Mouse (Mus musculus) embryonic facial prominence, embryonic 14.5 days (tissue): ENCODE results near the gene Stfa2. TPM values are rescaled to one million over a fixed set of nuclear protein-coding genes. Genes with fewer than 3 reads are reported as not detected.
"Not testable (repeated sequence)": the region's sequence is repeated elsewhere in the genome, so short reads cannot be mapped to it uniquely, and the experiment has no call there.

ENCODE experiments used
- ATAC-seq: fragments of 200-750 bp; cut with Nextera tagmentation; 2 replicates; pipeline ENCODE4 v1.8.0; 2017; ENCODE audit warnings: low read depth, moderate number of reproducible peaks, moderate TSS enrichment
- DNase-seq: peaks from one replicate; pipeline ENCODE4 v3.0.0-alpha.2; 2015; ENCODE audit warnings: low spot score
- H3K27ac ChIP-seq: fragments of 300-500 bp; sonication (generic); replicated peaks from 2 replicates; pipeline ENCODE4 v1.5.1; 2014; ENCODE audit warnings: low read depth, mild to moderate bottlenecking, low read length, moderate library complexity
- H3K27me3 ChIP-seq: fragments of 300-500 bp; sonication (generic); replicated peaks from 2 replicates; pipeline ENCODE4 v1.6.1; 2014; ENCODE audit warnings: low read length; ENCODE audit not compliant: control insufficient read depth, insufficient read depth
- H3K36me3 ChIP-seq: fragments of 300-500 bp; sonication (generic); 2 replicates; pipeline ENCODE4 v1.6.1; 2014; ENCODE audit warnings: low read length, mixed read lengths; ENCODE audit not compliant: control insufficient read depth, insufficient read depth
- H3K4me1 ChIP-seq: fragments of 300-500 bp; sonication (generic); 2 replicates; pipeline ENCODE4 v1.6.1; 2014; ENCODE audit warnings: antibody characterized with exemption, low read length; ENCODE audit not compliant: control insufficient read depth, insufficient read depth
- H3K4me2 ChIP-seq: fragments of 300-500 bp; sonication (generic); 2 replicates; pipeline ENCODE4 v1.6.1; 2014; ENCODE audit warnings: low read depth, mild to moderate bottlenecking, low read length, moderate library complexity, mixed read lengths
- H3K4me3 ChIP-seq: fragments of 300-500 bp; sonication (generic); 2 replicates; pipeline ENCODE4 v1.5.1; 2014; ENCODE audit warnings: low read depth, mild to moderate bottlenecking, low read length
- H3K9ac ChIP-seq: fragments of 300-500 bp; sonication (generic); 2 replicates; pipeline ENCODE4 v1.6.1; 2014; ENCODE audit warnings: low read depth, mild to moderate bottlenecking, low read length, moderate library complexity, mixed read lengths
- H3K9me3 ChIP-seq: fragments of 300-500 bp; sonication (generic); 2 replicates; pipeline ENCODE4 v1.6.1; 2016; ENCODE audit warnings: low read length; ENCODE audit not compliant: control insufficient read depth
- WGBS: fragments of 180-500 bp; shearing (Covaris S2); extraction: QIAGEN DNeasy Blood & Tissue Kit; methylation state at CpG from one replicate; pipeline ENCODE4 v1.1.7; 2014; 5-methylcytosine and 5-hydroxymethylcytosine counted together
- polyA plus RNA-seq: library from polyadenylated mRNA; unstranded; fragments of >200 nt; fragmentation: Nextera tagmentation; extraction: Ambion mirVana; gene quantifications from 2 replicates; pipeline ENCODE4 v1.2.1, GENCODE M21; 2014

The Stfa2 gene
- 1.2 and 2.5 TPM in 2 replicates for polyA plus RNA-seq

GRCm38 (mm10) chr16:36408357-36408756, at the start of gene Stfa2:
Gene Stfa2, minus strand, starts transcription at chr16:36408457.
- Histone ChIP-seq H3K9me3 (no peaks in the 10 kb centered on the region), H3K9ac (no peak within 1 kb of the TSS), H3K4me2 (no peak within 1 kb of the TSS), H3K4me3 (no peak within 1 kb of the TSS), H3K27me3 (no peaks in the 10 kb centered on the region), H3K4me1 (no peaks in the 10 kb centered on the region), H3K27ac (no peak within 1 kb of the TSS), H3K36me3 (no peaks in the 10 kb centered on the region)
- ATAC-seq = no peak
- DNase-seq = no peak

DNA sequence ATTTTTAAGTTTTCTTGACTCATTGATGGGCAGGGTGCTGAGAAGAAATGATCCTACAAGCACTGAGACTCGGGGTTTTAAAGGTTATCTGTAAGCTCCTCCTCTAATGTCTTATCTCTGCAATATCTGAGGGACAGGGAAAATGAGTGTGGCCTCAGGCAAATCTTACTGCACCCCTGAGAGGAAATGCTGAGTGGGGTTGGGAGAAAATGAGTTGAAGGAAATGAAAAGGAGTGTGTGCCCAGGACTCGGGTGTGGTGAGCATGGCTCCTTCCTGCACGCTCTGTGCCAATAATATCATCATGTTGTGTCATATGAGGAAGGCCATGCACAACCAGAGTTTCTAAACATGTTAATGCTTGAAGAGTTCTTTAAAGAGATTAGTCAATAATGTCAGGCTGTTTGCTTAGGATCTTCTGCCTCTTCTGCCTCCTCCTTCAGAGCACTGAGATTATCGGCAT, 47.1 kb upstream of the Stfa2 start, which contains the start of gene Stfa3:
TSS of gene Stfa3 (minus strand) at position 51 of the 461 bp plus-strand sequence.
- DNase-seq (no peak), ATAC-seq (no peak)
- Histone ChIP-seq H3K4me1 (no peaks in the 10 kb centered on the region), H3K27ac (no peak within 1 kb of the TSS), H3K4me3 (no peak within 1 kb of the TSS), H3K36me3 (no peaks in the 10 kb centered on the region), H3K9me3 (no peaks in the 10 kb centered on the region), H3K9ac (no peak within 1 kb of the TSS), H3K4me2 (no peak within 1 kb of the TSS), H3K27me3 (no peaks in the 10 kb centered on the region)
- whole genome bisulfite sequencing = 68% methylated on average over 4 of the region's 4 CpGs

DNA sequence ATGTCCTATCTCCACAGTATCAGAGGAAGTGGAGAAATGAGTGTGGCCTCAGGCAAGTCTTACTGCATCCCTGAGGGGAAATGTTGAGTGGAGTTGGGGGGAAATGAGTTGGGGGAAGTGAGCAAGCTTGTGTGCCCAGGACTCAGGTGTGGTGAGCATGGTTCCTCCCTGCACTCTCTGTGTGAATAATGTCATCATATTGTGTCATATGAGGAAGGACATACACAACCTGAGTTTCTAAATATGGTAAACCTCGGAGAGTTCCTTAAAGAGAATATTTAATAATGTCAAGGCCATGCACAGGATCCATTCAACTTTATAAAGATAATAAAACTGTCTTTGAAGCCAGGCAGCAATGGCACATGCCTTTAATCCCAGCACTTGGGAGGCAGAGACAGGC, 12.7 kb upstream of the Stfa2 start:
- not testable (repeated sequence) for H3K4me1 ChIP-seq, H3K9me3 ChIP-seq, H3K4me3 ChIP-seq, ATAC-seq, H3K4me2 ChIP-seq, H3K27me3 ChIP-seq, DNase-seq, H3K36me3 ChIP-seq, H3K27ac ChIP-seq, H3K9ac ChIP-seq
- WGBS = 89% methylated on average over 1 of the region's 1 CpGs

DNA sequence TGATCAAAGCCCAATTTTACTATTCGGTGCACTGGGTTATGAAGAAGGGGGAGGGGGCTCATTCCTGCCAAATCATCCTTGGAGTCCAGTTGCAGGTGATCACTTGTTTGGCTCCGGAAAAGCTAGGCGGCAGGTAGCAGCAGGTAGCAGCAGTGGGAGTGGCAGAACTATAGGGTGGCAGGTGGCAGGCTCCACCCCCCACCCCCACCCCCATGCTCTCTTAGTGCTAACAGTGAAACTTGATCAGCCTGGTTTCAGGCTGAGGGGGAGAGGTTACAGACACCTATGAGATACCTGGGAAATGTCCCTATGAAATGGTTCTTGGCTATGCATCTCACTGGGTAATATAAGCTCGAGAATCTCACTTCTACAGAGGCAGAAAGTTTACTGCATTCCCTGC, 19.2 kb downstream of the Stfa2 start:
- Histone ChIP-seq H3K4me1 (no peaks in the 10 kb centered on the region), H3K4me2 (no peak overlapping the region), H3K36me3 (no peaks in the 10 kb centered on the region), H3K27me3 (no peaks in the 10 kb centered on the region), H3K27ac (no peak overlapping the region), H3K4me3 (no peak overlapping the region), H3K9ac (no peak overlapping the region), H3K9me3 (no peaks in the 10 kb centered on the region)
- 16% methylated on average over 4 of the region's 4 CpGs for WGBS
- peak; percentile 58 for DNase-seq
- ATAC-seq = peak; percentile 88; the same call in 1 of the 2 replicates

DNA sequence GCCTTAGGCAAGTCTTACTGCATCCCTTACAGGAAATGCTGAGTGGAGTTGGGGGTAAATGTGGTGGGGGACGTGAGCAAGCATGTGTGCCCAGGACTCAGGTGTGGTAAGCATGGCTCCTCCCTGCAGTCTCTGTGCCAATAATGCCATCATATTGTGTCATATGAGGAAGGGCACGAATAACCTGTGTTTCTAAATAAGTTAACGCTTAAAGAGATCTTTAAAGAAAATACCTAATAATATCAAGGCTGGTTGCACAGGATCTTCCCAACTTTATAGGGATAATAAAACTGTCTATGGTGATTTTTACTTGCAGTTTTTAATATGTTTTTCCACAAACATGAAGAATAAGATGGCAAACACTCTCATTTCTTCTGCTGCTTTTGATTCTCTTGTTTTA, 40.6 kb downstream of the Stfa2 start, which contains the start of gene BC100530:
TSS of gene BC100530 (minus strand) at position 101 of the 400 bp plus-strand sequence.
- H3K4me3 ChIP-seq, H3K27ac ChIP-seq, DNase-seq, H3K4me1 ChIP-seq, ATAC-seq, H3K9ac ChIP-seq, H3K4me2 ChIP-seq, H3K9me3 ChIP-seq, H3K36me3 ChIP-seq, H3K27me3 ChIP-seq: not testable (repeated sequence)
- 70% methylated on average over 3 of the region's 3 CpGs for WGBS

Other genes with a start within 250 kb of the Stfa2 start
- gene Gm5483, start 224.2 kb downstream of the Stfa2 start, polyA plus RNA-seq = 5.2 and 5.4 TPM in 2 replicates
- not detected in 2 replicates for gene Gm5416, start 198.1 kb downstream of the Stfa2 start, polyA plus RNA-seq
- 0.37 and 1.2 TPM in 2 replicates for gene 2010005H15Rik, start 187.0 kb downstream of the Stfa2 start, polyA plus RNA-seq
- gene Stfa1, start 131.5 kb downstream of the Stfa2 start, polyA plus RNA-seq = 15.3 and 31.0 TPM in 2 replicates
- gene BC117090, start 74.1 kb downstream of the Stfa2 start, polyA plus RNA-seq = 1.2 TPM in 1 of 2 replicates, not detected in the other
- 50.8 and 126 TPM in 2 replicates for gene BC100530, start 40.7 kb downstream of the Stfa2 start, polyA plus RNA-seq
- 17.0 and 42.9 TPM in 2 replicates for gene Stfa3, start 46.9 kb upstream of the Stfa2 start, polyA plus RNA-seq
- gene Casr, start 153.7 kb upstream of the Stfa2 start, polyA plus RNA-seq = 0.35 and 0.81 TPM in 2 replicates